Mouse (Mus musculus) right cerebral cortex, postnatal 10 days (tissue): Measurements from ENCODE around the gene Tsku.

Experiments
- DNase-seq, 2 experiments: peaks; one replicate each; pipeline ENCODE4 v3.0.0; 2021; ENCODE audit warnings: low spot score in 2 of 2

Gene Tsku

GRCm38 (mm10) chr7:98359951-98360620 is 1.0 kb downstream of the Tsku start:
- peak; percentile 45 to 51 for DNase-seq

- no peak for DNase-seq
Measured at GRCm38 (mm10) chr7:98358016-98358415, 3.1 kb downstream of the Tsku start.

- DNase-seq, result no peak
Measured at GRCm38 (mm10) chr7:98357324-98357723, 3.8 kb downstream of the Tsku start.

- DNase-seq, result no peak
Measured at GRCm38 (mm10) chr7:98354921-98355310, 6.2 kb downstream of the Tsku start.

- DNase-seq, result no peak
Measured at GRCm38 (mm10) chr7:98354160-98354920, 6.8 kb downstream of the Tsku start.

GRCm38 (mm10) chr7:98353616-98354015 is 7.5 kb downstream of the Tsku start:
- no peak for DNase-seq

GRCm38 (mm10) chr7:98351523-98351922 is 9.6 kb downstream of the Tsku start:
- no peak for DNase-seq

GRCm38 (mm10) chr7:98349821-98350220 is 11.3 kb downstream of the Tsku start:
- DNase-seq, result no peak

GRCm38 (mm10) chr7:98349096-98349495 is 12.0 kb downstream of the Tsku start:
- peak; percentile 66 to 83 for DNase-seq

GRCm38 (mm10) chr7:98348043-98348442 is 13.1 kb downstream of the Tsku start:
- DNase-seq, result peak; percentile 62 to 73

- no peak for DNase-seq
Measured at GRCm38 (mm10) chr7:98347471-98347870, 13.7 kb downstream of the Tsku start.

GRCm38 (mm10) chr7:98345036-98345435 is 16.1 kb downstream of the Tsku start:
- no peak for DNase-seq

GRCm38 (mm10) chr7:98344361-98344760 is 16.8 kb downstream of the Tsku start:
- peak in 1 of 2 experiments; percentile 49 for DNase-seq

- DNase-seq, result no peak
Measured at GRCm38 (mm10) chr7:98342249-98342648, 18.9 kb downstream of the Tsku start.

- DNase-seq, result peak; percentile 81 to 89
Measured at GRCm38 (mm10) chr7:98341475-98341874, 19.7 kb downstream of the Tsku start.

- no peak for DNase-seq
Measured at GRCm38 (mm10) chr7:98340343-98340742, 20.8 kb downstream of the Tsku start.

GRCm38 (mm10) chr7:98333987-98334386 is 27.1 kb downstream of the Tsku start:
- no peak for DNase-seq

GRCm38 (mm10) chr7:98333507-98333906 is 27.6 kb downstream of the Tsku start:
- no peak for DNase-seq

- DNase-seq, result no peak
Measured at GRCm38 (mm10) chr7:98332678-98333397, 28.3 kb downstream of the Tsku start.

GRCm38 (mm10) chr7:98331932-98332331 is 29.2 kb downstream of the Tsku start:
- DNase-seq, result no peak

GRCm38 (mm10) chr7:98330375-98331002 is 30.6 kb downstream of the Tsku start:
- no peak for DNase-seq
